Mouse (Mus musculus): Measurements from ENCODE around the gene Amdhd1. TPM values are rescaled to one million over a fixed set of nuclear protein-coding genes. Genes with fewer than 3 reads are reported as not detected.
A peak's percentile ranks its signal among the peaks of the same experiment; 100 is the strongest.

Amdhd1 gene
- polyA plus RNA-seq, 2 experiments: 5.7 to 9.7 TPM

DNA sequence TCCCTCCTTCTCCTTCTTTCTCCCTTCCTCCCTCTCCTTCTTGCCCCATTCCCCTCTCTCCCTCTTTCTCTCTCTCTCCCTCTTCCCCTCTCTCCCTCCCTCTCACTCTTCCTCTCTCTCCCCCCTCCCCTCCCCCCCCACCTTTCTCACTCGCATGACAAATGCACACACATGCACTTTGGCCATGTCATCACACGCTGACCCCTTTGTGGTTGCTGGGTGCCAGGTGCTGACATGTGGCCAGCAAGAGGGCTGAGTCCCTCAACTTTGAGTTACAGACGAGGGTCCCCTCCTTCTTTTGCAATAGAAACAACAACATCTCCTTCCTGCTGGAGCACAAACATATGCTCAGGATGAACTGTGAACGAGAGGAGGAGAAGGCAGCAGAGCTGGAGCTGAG, 35.1 kb upstream of the Amdhd1 start:
- H3K4me1 ChIP-seq (replicated peaks; ENCODE audit: control insufficient read depth in 2 of 2, insufficient read depth in 2 of 2, low read length in 1 of 2): no peaks in the 10 kb centered on the region
- no peak overlapping the region for H3K4me2 ChIP-seq (ENCODE audit: low read depth)
- H3K9ac ChIP-seq (replicated peaks): no peak overlapping the region
- no peak overlapping the region for H3K4me3 ChIP-seq (ENCODE audit: insufficient read depth in 1 of 2, low read depth in 2 of 2, low read length in 2 of 2)
- no peaks in the 10 kb centered on the region for H3K9me3 ChIP-seq (ENCODE audit: control insufficient read depth, low read length)
- 45% methylated on average over 4 of the region's 4 CpGs for WGBS (ENCODE audit: insufficient replicate concordance)
- H3K27me3 ChIP-seq (ENCODE audit: control insufficient read depth, insufficient read depth, low read length): no peaks in the 10 kb centered on the region
- H3K36me3 ChIP-seq (replicated peaks; ENCODE audit: control insufficient read depth, insufficient read depth, low read depth): no peaks in the 10 kb centered on the region
- ATAC-seq (ENCODE audit: insufficient read depth) (no peak), DNase-seq (ENCODE audit: low read depth in 3 of 3, low spot score in 3 of 3) (no peak)
- no peak for TF ChIP-seq CTCF (IDR thresholded peaks at IDR 0.05; ENCODE audit: low read depth)
- TF ChIP-seq EP300 (IDR thresholded peaks at IDR 0.05; ENCODE audit: low read depth): no peak
- H3K27ac ChIP-seq: no peak overlapping the region

- ATAC-seq (ENCODE audit: insufficient read depth): no peak
- 28% methylated on average over 2 of the region's 2 CpGs for WGBS (ENCODE audit: insufficient replicate concordance)
- TF ChIP-seq EP300 (IDR thresholded peaks at IDR 0.05; ENCODE audit: low read depth) (no peak), CTCF (IDR thresholded peaks at IDR 0.05; ENCODE audit: low read depth) (peak; percentile 27)
Measured at GRCm38 (mm10) chr10:93572209-93572608, 32.4 kb upstream of the Amdhd1 start.

DNA sequence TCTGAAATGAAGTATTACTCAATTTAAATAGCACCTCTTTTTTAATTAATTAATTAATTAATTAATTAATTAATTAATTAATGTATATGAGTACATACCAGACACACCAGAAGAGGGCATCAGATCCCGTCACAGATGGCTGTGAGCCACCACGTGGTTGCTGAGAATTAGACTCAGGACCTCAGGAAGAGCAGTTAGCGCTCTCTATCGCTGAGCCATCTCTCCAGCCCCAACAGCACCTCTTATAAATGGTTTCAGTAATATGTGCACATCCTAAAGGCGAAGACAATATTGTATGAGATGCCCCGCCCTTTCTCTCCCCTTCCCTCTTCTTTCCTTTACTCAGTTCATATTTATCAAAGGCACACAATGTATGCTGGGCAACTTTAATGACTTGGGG, 28.8 kb upstream of the Amdhd1 start:
- no peak overlapping the region for H3K9ac ChIP-seq (replicated peaks)
- no peak for TF ChIP-seq EP300 (IDR thresholded peaks at IDR 0.05; ENCODE audit: low read depth)
- no peak for TF ChIP-seq CTCF (IDR thresholded peaks at IDR 0.05; ENCODE audit: low read depth)
- H3K4me3 ChIP-seq (ENCODE audit: insufficient read depth in 1 of 2, low read depth in 2 of 2, low read length in 2 of 2): no peak overlapping the region
- no peak overlapping the region for H3K27ac ChIP-seq
- H3K27me3 ChIP-seq (ENCODE audit: control insufficient read depth, insufficient read depth, low read length): no peaks in the 10 kb centered on the region
- no peak for ATAC-seq (ENCODE audit: insufficient read depth)
- H3K9me3 ChIP-seq (ENCODE audit: control insufficient read depth, low read length): no peaks in the 10 kb centered on the region
- H3K36me3 ChIP-seq (replicated peaks; ENCODE audit: control insufficient read depth, insufficient read depth, low read depth): no peaks in the 10 kb centered on the region
- WGBS (ENCODE audit: insufficient replicate concordance): 64% methylated on average over 6 of the region's 6 CpGs
- no peak for DNase-seq (ENCODE audit: low read depth in 3 of 3, low spot score in 3 of 3)
- H3K4me2 ChIP-seq (ENCODE audit: low read depth): no peak overlapping the region
- H3K4me1 ChIP-seq (replicated peaks; ENCODE audit: control insufficient read depth in 2 of 2, insufficient read depth in 2 of 2, low read length in 1 of 2): no peaks in the 10 kb centered on the region; a peak in 1 of 4 replicates

More at GRCm38 (mm10) chr10:93572209-93572608, 32.4 kb upstream of the Amdhd1 start:
- DNase-seq (ENCODE audit: low read depth in 3 of 3, low spot score in 3 of 3): no peak
- Histone ChIP-seq H3K4me3 (ENCODE audit: insufficient read depth in 1 of 2, low read depth in 2 of 2, low read length in 2 of 2) (no peak overlapping the region), H3K4me1 (replicated peaks; ENCODE audit: control insufficient read depth in 2 of 2, insufficient read depth in 2 of 2, low read length in 1 of 2) (no peaks in the 10 kb centered on the region), H3K27me3 (ENCODE audit: control insufficient read depth, insufficient read depth, low read length) (no peaks in the 10 kb centered on the region), H3K36me3 (replicated peaks; ENCODE audit: control insufficient read depth, insufficient read depth, low read depth) (no peaks in the 10 kb centered on the region), H3K27ac (no peak overlapping the region), H3K9me3 (ENCODE audit: control insufficient read depth, low read length) (no peaks in the 10 kb centered on the region), H3K9ac (replicated peaks) (no peak overlapping the region), H3K4me2 (ENCODE audit: low read depth) (no peak overlapping the region)

- H3K36me3 ChIP-seq (replicated peaks; ENCODE audit: control insufficient read depth, insufficient read depth, low read depth): no peaks in the 10 kb centered on the region
- no peak for DNase-seq (ENCODE audit: low read depth in 3 of 3, low spot score in 3 of 3)
- H3K9ac ChIP-seq (replicated peaks): no peak overlapping the region
- WGBS (ENCODE audit: insufficient replicate concordance): 74% methylated on average over 11 of the region's 11 CpGs
- H3K4me3 ChIP-seq (ENCODE audit: insufficient read depth in 1 of 2, low read depth in 2 of 2, low read length in 2 of 2): no peak overlapping the region
- no peaks in the 10 kb centered on the region; a peak in 1 of 4 replicates for H3K4me1 ChIP-seq (replicated peaks; ENCODE audit: control insufficient read depth in 2 of 2, insufficient read depth in 2 of 2, low read length in 1 of 2)
- no peaks in the 10 kb centered on the region for H3K27me3 ChIP-seq (ENCODE audit: control insufficient read depth, insufficient read depth, low read length)
- H3K27ac ChIP-seq: no peak overlapping the region
- H3K4me2 ChIP-seq (ENCODE audit: low read depth): no peak overlapping the region
- H3K9me3 ChIP-seq (ENCODE audit: control insufficient read depth, low read length): no peaks in the 10 kb centered on the region
- TF ChIP-seq CTCF (IDR thresholded peaks at IDR 0.05; ENCODE audit: low read depth) (0 out of 2 replicates have a peak, but pooled peaks have one; percentile 9), EP300 (IDR thresholded peaks at IDR 0.05; ENCODE audit: low read depth) (no peak)
- ATAC-seq (ENCODE audit: insufficient read depth): no peak
Measured at GRCm38 (mm10) chr10:93567841-93568566, 28.2 kb upstream of the Amdhd1 start.

DNA sequence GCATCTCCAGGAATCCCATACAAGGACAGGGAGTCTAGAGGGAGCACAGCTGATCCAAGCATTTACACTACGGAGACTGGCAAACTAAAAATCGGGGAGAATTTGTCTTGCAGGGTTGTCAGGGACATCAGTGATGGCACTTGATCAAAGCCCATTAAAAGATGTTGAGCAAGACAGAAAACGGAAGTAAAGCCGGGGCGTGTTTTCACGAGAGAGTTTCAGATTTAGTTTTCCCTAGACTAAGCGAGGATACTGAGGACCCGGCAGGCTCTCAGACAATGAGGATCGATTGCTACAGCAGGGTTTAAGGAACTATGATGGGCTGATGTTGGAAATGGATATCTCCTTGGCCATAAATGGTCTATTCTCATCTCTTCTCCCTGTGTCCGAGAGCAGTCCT, 27.2 kb upstream of the Amdhd1 start:
- no peaks in the 10 kb centered on the region for H3K9me3 ChIP-seq (ENCODE audit: control insufficient read depth, low read length)
- H3K36me3 ChIP-seq (replicated peaks; ENCODE audit: control insufficient read depth, insufficient read depth, low read depth): no peaks in the 10 kb centered on the region
- no peaks in the 10 kb centered on the region; a peak in 1 of 4 replicates for H3K4me1 ChIP-seq (replicated peaks; ENCODE audit: control insufficient read depth in 2 of 2, insufficient read depth in 2 of 2, low read length in 1 of 2)
- TF ChIP-seq CTCF (IDR thresholded peaks at IDR 0.05; ENCODE audit: low read depth) (no peak), EP300 (IDR thresholded peaks at IDR 0.05; ENCODE audit: low read depth) (no peak)
- ATAC-seq (ENCODE audit: insufficient read depth) (no peak), DNase-seq (ENCODE audit: low read depth in 3 of 3, low spot score in 3 of 3) (no peak)
- no peak overlapping the region for H3K4me3 ChIP-seq (ENCODE audit: insufficient read depth in 1 of 2, low read depth in 2 of 2, low read length in 2 of 2)
- H3K27me3 ChIP-seq (ENCODE audit: control insufficient read depth, insufficient read depth, low read length): no peaks in the 10 kb centered on the region
- 78% methylated on average over 10 of the region's 10 CpGs for WGBS (ENCODE audit: insufficient replicate concordance)
- H3K27ac ChIP-seq: no peak overlapping the region
- H3K4me2 ChIP-seq (ENCODE audit: low read depth): no peak overlapping the region
- no peak overlapping the region for H3K9ac ChIP-seq (replicated peaks)

Data from liver, embryonic 14.5 days (tissue).